Mouse (Mus musculus) neutrophil, adult 5-6 weeks (primary cell): ENCODE measurements around the gene Pcca. TPM values are rescaled to one million over a fixed set of nuclear protein-coding genes. Genes with fewer than 3 reads are reported as not detected.

Experiments
- ATAC-seq: fragments of 151-379, 151-347 bp; 2 replicates; pipeline ENCODE4 v1.8.0; 2017; ENCODE audit warnings: mild to moderate bottlenecking, moderate TSS enrichment; ENCODE audit not compliant: insufficient number of reproducible peaks, poor library complexity, low FRiP score, severe bottlenecking; ENCODE audit errors: extremely low read depth
- total RNA-seq: library from RNA; stranded (forward); fragments of 200-1000 nt; gene quantifications from 2 replicates; pipeline ENCODE4 v1.2.3, GENCODE M21; 2017

The Pcca gene
- total RNA-seq, 1 experiment from 2014 or later: 25.4 TPM

DNA sequence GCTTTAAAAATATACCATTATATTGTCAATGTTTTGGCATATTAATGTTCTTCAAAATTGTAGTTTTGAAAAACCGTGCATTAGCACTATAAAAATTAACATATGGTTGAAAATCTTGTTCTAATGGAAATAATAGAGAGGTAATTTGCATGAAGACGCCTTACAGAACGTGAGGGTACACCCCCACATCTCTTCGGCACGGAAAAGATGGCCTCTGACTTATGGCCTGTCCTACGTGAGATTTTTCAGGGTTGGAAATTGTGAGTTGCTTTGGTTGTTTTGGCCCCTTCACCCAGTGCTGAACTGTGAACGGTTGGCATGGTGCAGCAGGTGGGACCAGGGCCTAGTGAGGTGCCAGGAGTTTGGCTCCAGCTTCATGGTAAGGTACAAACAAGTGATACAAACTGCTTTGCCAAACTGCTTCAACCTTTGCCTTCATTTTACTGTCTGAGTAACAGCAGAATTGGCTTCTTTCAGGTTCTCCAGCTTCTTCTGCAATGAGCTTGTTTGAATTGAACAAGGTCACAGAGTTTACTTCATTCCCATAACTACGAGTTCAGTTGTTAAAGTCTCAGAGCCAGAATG, 185.5 kb downstream of the Pcca start:
- no peak for ATAC-seq

DNA sequence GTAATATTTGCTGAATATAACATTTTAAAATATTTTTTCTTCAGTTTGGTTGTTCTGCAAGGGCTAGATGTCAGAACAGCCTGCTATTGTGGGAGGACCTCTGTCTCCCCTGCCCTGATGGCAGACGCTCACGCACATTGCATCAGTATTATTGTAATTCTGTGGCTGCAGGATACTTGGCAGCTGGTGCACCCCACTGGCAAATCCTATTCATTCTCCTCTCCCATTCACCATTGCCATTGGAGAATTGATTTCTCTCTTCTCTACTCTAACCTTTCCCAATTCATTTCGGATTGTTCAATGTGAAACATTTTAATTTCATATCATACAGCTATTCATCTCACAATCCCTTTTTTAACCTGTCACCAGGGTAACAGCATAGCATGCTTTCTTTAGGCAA, 186.9 kb downstream of the Pcca start:
- ATAC-seq: no peak

DNA sequence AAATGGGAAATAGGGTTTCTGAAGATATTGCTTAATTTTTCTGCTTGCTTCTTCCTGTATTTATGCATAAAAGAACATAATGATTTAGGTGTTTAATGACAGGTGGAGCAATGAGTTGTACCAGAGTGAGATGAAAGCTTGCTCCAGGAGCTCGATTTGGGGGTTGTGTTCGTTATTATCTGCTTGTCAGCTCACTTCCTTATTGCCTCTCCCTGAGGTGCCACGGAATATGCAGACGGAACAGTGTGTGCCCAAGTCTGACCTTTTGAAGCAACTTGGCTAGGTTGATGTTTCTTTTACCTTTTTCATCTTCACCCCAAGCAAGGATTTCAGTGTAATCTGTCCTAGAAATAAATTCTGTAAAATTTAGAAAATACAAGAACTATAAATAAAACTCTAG, 187.6 kb downstream of the Pcca start:
- ATAC-seq: no peak

DNA sequence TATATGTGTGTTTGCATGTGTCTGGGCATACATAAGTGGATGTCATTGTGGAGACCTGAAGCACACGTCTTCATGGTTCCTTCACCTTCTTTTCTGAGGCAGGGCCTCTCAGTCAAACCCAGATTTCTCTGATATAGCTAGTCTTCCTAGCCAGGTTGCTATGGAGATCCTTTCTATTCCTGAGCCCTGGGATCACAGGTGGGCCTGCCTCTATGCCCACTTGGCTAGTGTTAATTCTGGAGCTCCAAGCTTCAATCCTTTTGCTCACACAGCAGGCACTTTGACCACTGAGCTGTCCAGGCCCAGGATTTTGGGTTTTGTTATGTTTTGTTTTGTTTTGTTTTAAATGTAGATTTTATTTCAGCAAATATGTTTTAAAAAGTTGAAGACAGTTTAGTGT, 192.3 kb downstream of the Pcca start:
- ATAC-seq: no peak

DNA sequence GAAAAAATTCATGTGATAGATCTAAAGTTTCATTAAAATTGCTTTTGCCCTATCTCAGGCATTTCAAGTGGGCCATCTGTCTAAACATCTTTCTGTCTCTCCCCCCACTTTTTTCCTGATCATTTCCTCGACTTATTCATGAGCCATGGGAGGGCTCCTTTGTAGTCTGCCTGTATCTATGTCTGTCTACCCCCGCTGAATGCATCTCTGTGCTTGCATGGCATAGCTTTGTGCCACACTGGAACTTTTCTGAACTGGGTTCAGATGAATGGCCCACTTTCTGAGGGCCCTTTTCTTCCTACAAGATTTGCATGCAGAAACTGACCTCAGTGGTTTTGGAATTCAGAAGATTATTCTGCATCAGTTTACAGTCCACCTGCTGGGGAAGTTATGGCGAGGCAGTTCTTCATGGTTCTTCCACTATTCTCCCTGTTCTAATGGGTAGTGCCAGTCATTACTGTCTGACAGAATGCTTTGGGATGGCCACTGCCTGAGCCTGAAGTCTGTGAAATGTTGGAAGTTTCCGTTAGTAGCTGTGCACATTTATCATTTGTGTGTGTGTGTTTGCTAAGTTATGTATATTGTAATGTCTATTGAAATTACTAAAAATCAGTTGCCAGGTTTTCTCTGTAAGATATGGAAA, 195.4 kb downstream of the Pcca start:
- ATAC-seq: no peak

DNA sequence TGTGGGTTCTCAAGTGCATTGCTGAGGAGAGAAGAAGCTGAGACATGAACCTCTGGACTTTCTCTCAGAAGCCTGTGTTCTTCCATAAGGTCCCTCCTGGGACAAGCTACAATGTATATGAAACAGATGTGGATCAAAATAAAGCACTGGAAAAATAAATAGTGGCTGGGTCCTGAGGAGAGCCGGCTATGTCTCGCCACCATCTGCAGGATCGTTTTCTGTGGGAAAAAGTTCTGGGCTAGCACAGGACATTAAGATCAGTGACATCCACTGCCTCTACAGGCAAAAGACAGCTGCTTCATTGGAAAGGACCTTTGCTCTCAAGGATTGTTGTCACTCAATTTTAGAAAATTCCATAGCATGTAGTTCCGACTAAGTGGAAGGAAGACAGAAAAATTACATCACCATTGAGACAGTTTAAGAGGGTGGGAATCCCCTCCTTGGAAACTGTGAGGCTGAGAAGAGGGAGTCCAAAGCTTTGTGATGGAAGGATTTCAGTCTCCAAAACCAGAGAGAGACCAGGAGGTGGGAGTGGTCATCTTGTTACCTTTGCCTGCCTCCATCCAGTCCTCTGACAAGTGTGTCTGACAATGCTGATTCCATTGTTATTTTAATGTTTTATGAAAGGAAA, 196.9 kb downstream of the Pcca start:
- ATAC-seq: no peak

DNA sequence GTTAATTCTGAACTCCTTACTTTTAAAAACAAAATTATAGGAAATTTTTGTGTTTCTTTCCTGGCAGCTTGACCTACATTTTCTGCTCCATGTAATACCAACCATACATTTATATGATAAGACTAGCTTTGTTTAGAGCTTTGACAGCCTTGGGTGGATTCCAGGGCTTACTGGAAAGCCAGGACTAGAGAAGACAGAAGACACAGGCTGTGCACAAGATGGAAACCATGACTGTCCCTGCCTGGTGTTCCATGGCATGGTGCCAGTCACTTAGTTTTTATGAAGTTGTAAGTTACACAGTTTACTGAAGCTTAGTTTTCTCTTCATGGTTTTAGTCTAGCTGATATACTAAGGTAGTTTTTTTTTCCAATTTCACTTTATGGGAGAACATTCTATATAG, 202.7 kb downstream of the Pcca start:
- no peak for ATAC-seq

DNA sequence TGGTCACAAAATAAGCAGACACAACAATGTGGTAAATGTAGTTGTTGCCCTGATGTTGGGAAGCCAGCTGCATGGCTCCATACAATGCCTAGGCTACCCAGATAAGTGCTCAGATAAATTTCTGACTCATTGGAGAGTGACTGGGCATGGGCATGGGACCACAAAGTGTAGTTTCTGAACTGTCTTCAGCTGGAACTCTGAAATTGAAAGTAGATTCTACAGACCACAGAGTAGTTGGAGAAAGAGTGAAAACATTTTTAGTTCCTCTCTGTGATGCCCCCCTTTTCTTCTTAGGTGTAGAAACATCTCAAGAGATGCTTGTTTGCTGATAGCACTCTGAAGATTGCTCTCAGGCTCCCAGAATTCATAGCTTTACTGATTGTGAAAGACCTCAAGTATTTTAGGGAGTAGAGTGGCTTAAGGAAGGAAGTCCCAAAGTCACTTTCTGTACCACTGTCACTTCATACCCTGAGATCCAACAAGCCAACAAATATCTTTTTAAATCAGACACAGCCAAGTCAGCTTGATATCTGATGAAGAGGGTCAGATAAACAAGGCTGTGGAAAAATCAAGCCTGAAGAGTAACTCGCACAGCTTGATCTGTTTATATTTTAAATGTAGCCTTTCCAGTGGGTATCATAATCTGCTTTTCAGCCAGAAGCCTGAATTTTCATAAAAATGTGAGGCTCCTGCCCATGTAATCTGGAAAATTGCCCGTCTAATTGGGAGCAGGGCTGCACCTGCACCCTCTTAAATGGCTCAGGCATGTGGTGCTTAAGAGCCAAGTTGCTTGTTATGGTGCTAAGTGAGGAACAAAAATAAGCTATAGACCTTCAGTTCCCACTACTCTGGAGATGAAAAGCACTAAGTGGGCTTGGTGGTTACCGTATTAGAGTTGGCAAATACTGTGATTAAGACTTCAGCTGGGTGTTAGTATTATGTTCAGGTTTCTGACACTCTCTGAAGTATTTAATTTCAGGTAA, 214.0 kb downstream of the Pcca start:
- ATAC-seq: no peak

DNA sequence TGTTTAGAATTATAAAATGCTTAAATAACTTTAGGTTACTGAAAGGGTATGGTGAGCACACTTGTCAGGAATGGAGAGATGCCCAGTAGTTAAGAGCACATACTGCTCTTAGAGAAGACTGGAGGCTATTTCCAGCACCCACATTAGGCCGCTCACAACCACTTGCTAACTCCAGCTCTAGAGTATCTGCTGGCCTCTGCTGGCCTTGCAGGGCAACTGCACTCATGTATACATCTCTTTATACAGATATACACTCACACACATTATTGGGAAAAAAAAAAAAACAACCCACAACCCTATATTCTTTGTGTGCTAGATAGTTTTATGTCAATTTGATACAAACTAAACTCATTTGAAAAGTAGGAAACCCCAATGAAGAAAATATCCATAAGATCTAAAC, 217.4 kb downstream of the Pcca start:
- ATAC-seq: no peak

DNA sequence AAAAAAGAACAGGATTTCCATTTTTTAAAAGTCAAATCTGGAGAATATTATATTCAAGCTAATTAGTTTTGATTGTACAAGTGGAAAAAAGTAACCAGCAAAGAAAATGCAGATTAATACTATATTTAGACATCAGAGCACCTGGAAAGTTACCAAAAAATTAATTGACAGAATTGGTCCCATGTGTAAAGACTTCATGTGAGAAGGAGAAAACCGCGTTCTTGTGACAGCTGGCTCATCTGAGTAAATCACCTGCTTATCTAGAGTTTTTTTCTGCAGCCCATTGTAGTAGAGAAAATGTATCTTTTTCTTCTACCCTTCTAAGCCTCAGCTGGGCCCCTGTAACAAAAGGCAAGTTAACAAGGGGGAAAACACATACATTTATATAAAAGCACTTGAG, 219.2 kb downstream of the Pcca start:
- ATAC-seq: no peak

DNA sequence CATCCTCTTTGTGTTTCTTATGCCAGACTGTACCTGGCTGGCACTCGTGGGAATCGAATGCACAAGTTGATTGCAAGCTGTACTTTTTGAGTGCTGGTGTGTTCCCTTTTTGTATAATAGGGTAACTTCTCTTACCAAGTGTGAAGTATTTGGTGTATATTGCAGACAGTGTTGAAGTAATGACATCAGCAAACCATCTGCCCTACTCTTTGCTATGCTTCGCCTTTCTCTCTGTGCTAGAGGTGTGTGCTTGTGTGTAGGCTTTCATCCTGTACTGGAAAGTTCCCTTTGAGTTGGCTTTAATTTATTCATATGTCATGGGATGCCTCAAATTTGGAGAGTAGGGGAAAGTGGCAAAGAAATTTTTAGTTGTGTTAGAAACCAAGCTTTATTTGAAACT, 220.2 kb downstream of the Pcca start:
- ATAC-seq: no peak

DNA sequence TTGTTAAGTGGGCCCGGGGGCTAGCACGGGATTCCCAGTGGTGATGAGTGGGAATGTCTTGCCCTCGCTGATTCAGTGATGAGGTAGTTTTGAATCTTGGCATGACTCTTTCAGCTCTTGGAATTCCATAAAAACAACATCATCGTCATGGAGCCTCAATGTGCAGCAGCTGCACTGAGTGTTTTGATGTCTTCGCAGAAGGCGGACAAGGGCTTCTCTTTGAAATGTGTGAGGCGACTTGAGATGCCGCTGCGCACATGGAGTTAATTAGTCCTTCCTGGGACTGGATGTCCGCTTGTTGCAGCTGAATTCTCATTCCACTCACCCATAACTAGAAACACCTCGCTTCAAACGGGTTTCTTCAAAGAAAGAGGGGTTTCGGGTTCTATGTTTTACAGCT, 221.4 kb downstream of the Pcca start:
- ATAC-seq: no peak

DNA sequence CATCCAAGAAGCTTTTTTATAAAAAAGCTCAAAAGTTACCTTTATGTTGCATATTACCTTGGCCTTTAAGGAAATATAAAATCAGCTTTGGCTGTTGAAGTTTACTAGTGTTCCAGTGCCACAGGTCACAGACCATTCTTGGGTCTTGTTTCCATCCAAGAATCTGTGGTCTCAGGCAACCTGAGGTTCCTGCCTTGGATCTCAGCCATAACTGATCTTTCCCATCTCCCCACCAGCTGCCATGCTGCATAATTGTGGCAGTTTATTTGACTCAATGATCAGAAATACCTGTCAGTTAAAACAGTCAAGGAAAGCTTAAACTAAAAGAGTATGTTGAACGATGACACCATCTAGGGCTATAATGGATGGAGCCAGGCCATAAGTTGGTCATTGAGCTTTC, 222.5 kb downstream of the Pcca start:
- ATAC-seq: no peak

DNA sequence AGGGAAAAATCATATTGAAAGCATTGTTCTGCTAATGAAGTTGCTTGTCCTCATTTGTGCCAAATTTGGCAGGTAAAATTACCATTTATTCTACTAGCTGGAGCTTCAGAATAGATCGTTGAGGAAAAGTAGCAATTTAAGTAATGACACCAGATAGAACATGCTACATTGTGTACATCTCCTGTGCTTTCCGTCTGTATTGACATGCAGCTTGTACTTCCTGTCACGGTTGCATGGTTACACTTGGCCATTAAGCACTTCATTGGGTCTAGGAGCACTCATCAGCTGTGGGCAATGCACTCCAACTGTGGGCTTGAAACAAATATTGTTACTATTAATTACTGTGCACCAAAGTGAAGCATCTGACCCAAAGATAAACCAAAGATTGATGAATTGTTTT, 225.8 kb downstream of the Pcca start:
- no peak for ATAC-seq

DNA sequence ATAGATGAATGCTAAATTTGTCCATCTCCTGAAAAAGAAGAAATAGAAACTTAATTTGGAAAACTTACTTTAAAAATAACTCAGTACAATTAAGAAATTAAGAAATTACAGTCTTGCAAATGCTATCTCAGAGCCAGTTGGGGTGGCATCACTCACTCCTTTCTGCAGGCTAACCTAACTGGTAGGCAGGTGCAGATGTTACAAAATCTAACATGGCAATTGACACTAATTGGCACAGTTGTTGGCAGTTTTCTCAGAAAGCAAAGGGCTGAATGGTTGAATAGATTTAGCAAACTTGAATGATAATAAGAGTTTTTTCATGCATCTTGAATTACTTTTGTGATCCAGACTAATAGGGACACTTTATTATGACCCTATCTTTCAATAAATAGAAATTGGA, 226.7 kb downstream of the Pcca start:
- ATAC-seq: no peak

DNA sequence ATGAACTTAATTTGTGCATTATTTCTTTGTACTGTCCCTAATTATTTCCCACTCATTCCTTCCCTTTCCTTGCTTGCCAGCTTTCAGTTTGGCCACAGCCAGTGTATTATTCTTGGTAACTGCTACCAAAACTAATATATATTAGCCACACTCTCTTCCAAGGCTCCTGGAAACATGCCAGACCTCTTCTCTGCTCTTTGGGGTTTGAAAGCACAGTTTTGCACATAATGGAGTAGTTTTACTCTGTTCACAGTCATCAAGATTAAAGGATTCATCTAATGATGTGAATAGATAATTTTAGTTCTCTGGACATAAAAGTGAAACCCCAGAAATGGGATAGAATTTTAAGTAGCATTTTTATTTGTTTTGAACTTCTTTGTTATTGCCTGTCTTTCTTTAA, 228.5 kb downstream of the Pcca start:
- ATAC-seq: no peak

DNA sequence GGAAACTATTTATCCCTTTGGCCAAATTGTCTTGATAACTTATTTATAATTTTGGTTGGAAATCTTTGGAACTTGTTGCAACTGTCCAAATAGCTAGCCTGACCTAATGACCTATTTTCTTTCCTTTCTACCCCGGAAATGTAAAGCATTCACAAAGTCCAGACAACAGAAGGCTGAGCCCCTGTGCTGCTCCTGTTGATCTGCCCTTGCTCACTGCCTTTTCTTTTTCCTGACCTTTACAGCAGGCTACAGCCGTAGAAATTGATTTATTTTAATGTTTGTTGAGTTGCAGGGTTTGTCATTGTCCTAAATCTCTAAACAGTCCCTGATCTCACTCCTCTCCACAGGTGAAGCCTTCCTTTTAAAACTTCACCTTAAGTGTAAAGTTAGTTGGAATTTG, 231.8 kb downstream of the Pcca start:
- ATAC-seq: no peak

DNA sequence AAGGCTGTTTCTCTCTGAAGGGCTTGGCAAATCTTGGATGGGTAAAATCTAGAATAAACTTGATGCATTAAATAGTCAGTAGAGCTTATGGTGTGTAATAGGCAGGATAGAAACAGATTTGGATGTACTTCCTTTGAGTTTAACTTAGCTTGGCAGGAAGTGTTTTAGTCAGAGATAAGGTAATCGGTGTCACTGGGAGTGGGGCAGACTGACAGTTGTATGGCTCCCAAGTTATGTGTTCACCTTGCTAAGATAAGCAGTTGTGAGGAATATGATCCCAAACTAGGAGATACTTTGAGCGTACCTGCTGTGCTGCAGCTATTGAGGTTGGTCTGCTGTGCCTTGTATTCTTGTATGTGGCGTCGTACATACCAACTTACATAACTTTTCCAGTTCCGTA, 232.3 kb downstream of the Pcca start:
- ATAC-seq: no peak

DNA sequence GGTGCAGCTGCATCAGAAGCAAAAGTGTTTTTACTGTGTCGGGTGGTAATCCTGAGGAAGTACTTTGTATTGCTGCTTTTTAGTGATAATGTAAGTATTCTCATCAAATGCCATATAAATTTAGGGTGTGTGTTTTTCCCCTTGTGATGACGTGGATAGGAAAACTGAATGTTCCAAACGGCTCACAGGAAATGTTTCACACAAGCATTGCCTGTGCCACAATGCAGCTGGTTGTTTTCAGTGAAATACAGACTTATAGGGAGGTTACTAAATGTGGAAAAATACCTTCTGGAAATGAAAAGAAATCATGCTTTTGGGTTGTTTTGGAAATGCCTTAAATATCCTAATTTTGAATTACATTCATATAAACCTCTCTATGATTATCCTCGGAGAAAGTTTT, 250.6 kb downstream of the Pcca start:
- ATAC-seq: no peak

DNA sequence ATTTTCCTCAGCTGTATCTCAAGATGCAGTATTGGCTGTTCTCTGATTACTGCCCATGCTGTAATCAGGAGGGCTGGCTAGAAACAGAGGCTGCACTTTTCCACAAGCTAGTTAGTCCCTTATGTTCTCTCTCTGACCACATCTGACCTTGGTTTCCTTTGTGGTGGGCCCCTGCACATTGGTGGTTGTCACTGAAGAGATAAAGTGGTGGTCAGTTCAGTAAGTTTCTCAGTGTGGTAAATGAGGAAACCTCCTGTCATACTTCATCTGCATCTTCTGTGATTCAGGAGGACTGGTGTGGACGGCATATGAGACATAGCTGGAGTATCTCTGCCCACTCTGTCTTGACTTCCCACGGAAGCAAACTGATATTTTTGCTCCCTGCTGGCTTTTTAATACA, 254.1 kb downstream of the Pcca start:
- no peak for ATAC-seq
